Mouse (Mus musculus): ENCODE results near the gene Ptprc.

DNA sequence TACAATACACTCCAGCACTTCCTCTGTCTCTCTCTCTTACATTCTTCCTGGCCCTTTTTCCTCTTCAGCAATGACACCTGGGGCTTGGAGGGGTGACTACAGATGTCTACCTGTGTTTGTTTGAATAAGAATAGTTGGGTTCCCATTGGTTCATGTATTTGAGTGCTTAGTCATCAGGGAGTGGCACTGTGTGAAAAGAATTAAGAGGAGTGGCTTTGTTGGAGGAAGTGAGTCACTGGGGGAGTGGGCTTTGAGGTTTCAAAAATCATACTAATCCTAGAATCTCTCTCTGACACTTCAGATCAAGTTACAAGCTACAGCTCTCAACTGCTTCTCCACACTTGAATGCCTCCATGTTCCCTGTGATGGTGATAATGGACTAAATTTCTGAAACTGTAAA lies 4.6 kb upstream of the Ptprc start:
- TF ChIP-seq POLR2A (IDR thresholded peaks at IDR 0.05; ENCODE audit: low read depth, low read length) (no peak), CTCF (IDR thresholded peaks at IDR 0.05; ENCODE audit: borderline replicate concordance, insufficient read depth, low read length) (no peak)

Data from embryonic fibroblast, embryonic 13.5 days (primary cell).